In genomic region chr4:154438610-154439009, GRCm38 (mm10) we compare ENCODE assay signal across 20 mouse cellular contexts.
DNase-seq lines count a peak whose midpoint lies in the region; ATAC-seq and TF ChIP-seq lines count a peak whose summit lies in the region.
"Had no signal": no experiment of that assay in that cellular context is flagged by ENCODE, and none has a peak within 500 bp of the region (broad histone marks: within the 10 kb centered on the region; RNA-seq: fewer than 3 reads in every experiment).

No protein-coding gene starts in this region.

- no peak overlapping the region for H3K27ac ChIP-seq in kidney, postnatal 0 days
- H3K27ac ChIP-seq in lung, embryonic 16.5 days (ENCODE audit: low read length), result no peak overlapping the region
- 0 out of 2 replicates have a peak overlapping the region, but pooled peaks have one; percentile 14 for H3K27ac ChIP-seq in embryonic facial prominence, embryonic 10.5 days (replicated peaks)
- H3K27ac ChIP-seq in limb, embryonic 10.5 days, result peak overlapping the region; percentile 46; the same call in 1 of the 2 replicates
- H3K27ac ChIP-seq: hindbrain, embryonic 12.5 days; stomach, postnatal 0 days had no signal

- DNase-seq in kidney, postnatal 0 days (ENCODE audit: low spot score), result peak; percentile 55
- no peak for DNase-seq in kidney, adult 9 months
- DNase-seq in lung, adult 18-20 months, result no peak
- no peak for DNase-seq in embryonic facial prominence, embryonic 10.5 days (ENCODE audit: low spot score)
- no peak for DNase-seq in limb, embryonic 10.5 days (ENCODE audit: low spot score)
- DNase-seq in heart, postnatal 14 days, result no peak
- DNase-seq: adrenal gland, postnatal 36 days; cerebellum, postnatal 10 days; gastrocnemius, postnatal 10 days; heart, adult 18-20 months; kidney, postnatal 10 days; liver; liver, postnatal 0 days; midbrain, embryonic 14.5 days; retina, postnatal 1 day; thymus, postnatal 14 days had no signal

- no peaks in the 10 kb centered on the region for H3K27me3 ChIP-seq in kidney, postnatal 0 days (ENCODE audit: insufficient read depth, low read length)
- no peaks in the 10 kb centered on the region; the same call in 1 of the 2 replicates for H3K27me3 ChIP-seq in lung, embryonic 16.5 days (ENCODE audit: control insufficient read depth, insufficient read depth, low read depth, low read length)
- peaks cover 23% of the 10 kb centered on the region for H3K27me3 ChIP-seq in embryonic facial prominence, embryonic 10.5 days (replicated peaks; ENCODE audit: low read depth, poor library complexity, severe bottlenecking)
- H3K27me3 ChIP-seq in limb, embryonic 10.5 days (ENCODE audit: low read depth, poor library complexity, severe bottlenecking), result no peaks in the 10 kb centered on the region

- no peaks in the 10 kb centered on the region for H3K36me3 ChIP-seq in kidney, postnatal 0 days (ENCODE audit: insufficient read depth, low read length)
- no peaks in the 10 kb centered on the region for H3K36me3 ChIP-seq in lung, embryonic 16.5 days (ENCODE audit: control insufficient read depth, insufficient read depth, low read length)
- H3K36me3 ChIP-seq in embryonic facial prominence, embryonic 10.5 days (replicated peaks), result peaks cover 9% of the 10 kb centered on the region
- H3K36me3 ChIP-seq in limb, embryonic 10.5 days, result peaks cover 26% of the 10 kb centered on the region
- H3K36me3 ChIP-seq: hindbrain, embryonic 12.5 days had no signal

- no peaks in the 10 kb centered on the region for H3K9me3 ChIP-seq in kidney, postnatal 0 days (replicated peaks; ENCODE audit: low read length)
- no peaks in the 10 kb centered on the region for H3K9me3 ChIP-seq in lung, embryonic 16.5 days (ENCODE audit: control insufficient read depth, low read length)
- no peaks in the 10 kb centered on the region for H3K9me3 ChIP-seq in embryonic facial prominence, embryonic 10.5 days
- no peaks in the 10 kb centered on the region for H3K9me3 ChIP-seq in limb, embryonic 10.5 days (replicated peaks)

- TF ChIP-seq CTCF in kidney, postnatal 0 days (IDR thresholded peaks at IDR 0.05; ENCODE audit: low read depth), result no peak

- H3K4me2 ChIP-seq in kidney, postnatal 0 days (ENCODE audit: low read length), result no peak overlapping the region
- H3K4me2 ChIP-seq in lung, embryonic 16.5 days (ENCODE audit: low read depth, low read length), result no peak overlapping the region
- H3K4me2 ChIP-seq: hindbrain, embryonic 12.5 days had no signal

- no peak overlapping the region for H3K9ac ChIP-seq in kidney, postnatal 0 days (ENCODE audit: low read depth, low read length)
- H3K9ac ChIP-seq in lung, embryonic 16.5 days (ENCODE audit: low read length), result no peak overlapping the region
- H3K9ac ChIP-seq: hindbrain, embryonic 12.5 days; liver, postnatal 0 days had no signal

- H3K4me3 ChIP-seq in kidney, postnatal 0 days (replicated peaks; ENCODE audit: low read depth, low read length), result no peak overlapping the region
- H3K4me3 ChIP-seq in lung, embryonic 16.5 days (ENCODE audit: low read length), result no peak overlapping the region
- no peak overlapping the region for H3K4me3 ChIP-seq in embryonic facial prominence, embryonic 10.5 days
- H3K4me3 ChIP-seq in limb, embryonic 10.5 days, result no peak overlapping the region
- H3K4me3 ChIP-seq: hindbrain, embryonic 12.5 days had no signal

- ATAC-seq in kidney, postnatal 0 days (replicated peaks; ENCODE audit: low FRiP score, low read depth), result no peak
- peak; percentile 38; the same call in 1 of the 2 replicates for ATAC-seq in lung, embryonic 16.5 days (ENCODE audit: low read depth)
- ATAC-seq: forebrain, embryonic 16.5 days; liver, postnatal 0 days had no signal

- 50% methylated on average over 15 of the region's 15 CpGs for WGBS in kidney, postnatal 0 days
- WGBS in lung, embryonic 16.5 days, result 64% methylated on average over 15 of the region's 15 CpGs
- WGBS in embryonic facial prominence, embryonic 10.5 days, result 79% methylated on average over 15 of the region's 15 CpGs
- WGBS in limb, embryonic 10.5 days, result 86% methylated on average over 15 of the region's 15 CpGs

- no peaks in the 10 kb centered on the region for H3K4me1 ChIP-seq in kidney, postnatal 0 days (replicated peaks; ENCODE audit: insufficient read depth, low read length)
- no peaks in the 10 kb centered on the region for H3K4me1 ChIP-seq in lung, embryonic 16.5 days (replicated peaks; ENCODE audit: control insufficient read depth, insufficient read depth, low read length)
- peaks cover 44% of the 10 kb centered on the region for H3K4me1 ChIP-seq in embryonic facial prominence, embryonic 10.5 days
- H3K4me1 ChIP-seq in limb, embryonic 10.5 days, result peaks cover 58% of the 10 kb centered on the region

- intact Hi-C loops in heart, postnatal 14 days (cut with DNase I), result no loop called here

Comparison
In these comparisons a context has a peak if more than half of its experiments do, and no peak if none do; other contexts are left out.
1. H3K27ac ChIP-seq: peak in embryonic facial prominence, embryonic 10.5 days (single experiment) and limb, embryonic 10.5 days (single experiment); none in kidney, postnatal 0 days (single experiment) and lung, embryonic 16.5 days (single experiment).